Mouse (Mus musculus) CD4-positive, CD25-positive, alpha-beta regulatory T cell, adult 9 weeks (primary cell): ENCODE measurements around the gene Usp31. TPM values are rescaled to one million over a fixed set of nuclear protein-coding genes. Genes with fewer than 3 reads are reported as not detected.

Source experiments
- polyA plus RNA-seq: library from polyadenylated mRNA; unstranded; fragments of 100-300 nt; shearing (Covaris generic); gene quantifications from one replicate; pipeline ENCODE4 v1.2.1, GENCODE M21; 2017

Usp31 gene
- 1.4 TPM for polyA plus RNA-seq

GRCm38 (mm10) chr7:121707073-121707667, at the start of gene Usp31:
TSS of gene Usp31 (minus strand) at chr7:121707253.

GRCm38 (mm10) chr7:121734171-121734831, 27.2 kb upstream of the Usp31 start, which contains the start of gene Scnn1g:
TSS of gene Scnn1g (plus strand) at chr7:121734479.

Other genes starting within 250 kb of the Usp31 start
- gene Scnn1g, start 27.2 kb upstream of the Usp31 start, polyA plus RNA-seq: not detected
- gene Scnn1b, start 157.8 kb upstream of the Usp31 start, polyA plus RNA-seq: 0.61 TPM